Mouse (Mus musculus) layer of hippocampus, adult 11-12 months (tissue): ENCODE results near the gene Chrnb1.

Experiments
- DNase-seq: peaks from one replicate; pipeline ENCODE4 v3.0.0; 2022; ENCODE audit warnings: low spot score

The Chrnb1 gene

GRCm38 (mm10) chr11:69804652-69804940 is 8.9 kb upstream of the Chrnb1 start:
- no peak for DNase-seq

- peak; percentile 60 for DNase-seq
Measured at GRCm38 (mm10) chr11:69803786-69804651, 8.3 kb upstream of the Chrnb1 start.

GRCm38 (mm10) chr11:69803328-69803727 is 7.6 kb upstream of the Chrnb1 start:
- no peak for DNase-seq

- DNase-seq: peak; percentile 76
Measured at GRCm38 (mm10) chr11:69802648-69803105, 6.9 kb upstream of the Chrnb1 start.

GRCm38 (mm10) chr11:69801379-69801977 is 5.7 kb upstream of the Chrnb1 start, which contains the start of gene Fgf11:
Fgf11 (minus strand) TSS chr11:69801857.
- no peak for DNase-seq

GRCm38 (mm10) chr11:69800392-69801197 is 4.9 kb upstream of the Chrnb1 start:
- peak; percentile 47 for DNase-seq

- DNase-seq: no peak
Measured at GRCm38 (mm10) chr11:69800138-69800391, 4.3 kb upstream of the Chrnb1 start.

GRCm38 (mm10) chr11:69799394-69800137 is 3.8 kb upstream of the Chrnb1 start:
- no peak for DNase-seq

- DNase-seq: no peak
Measured at GRCm38 (mm10) chr11:69797924-69798323, 2.2 kb upstream of the Chrnb1 start.

- no peak for DNase-seq
Measured at GRCm38 (mm10) chr11:69795983-69796435, 266 bp upstream of the Chrnb1 start.

- no peak for DNase-seq
Measured at GRCm38 (mm10) chr11:69793429-69793828, 2.3 kb downstream of the Chrnb1 start.

- DNase-seq: no peak
Measured at GRCm38 (mm10) chr11:69791420-69791819, 4.3 kb downstream of the Chrnb1 start.

GRCm38 (mm10) chr11:69789431-69789830 is 6.3 kb downstream of the Chrnb1 start:
- DNase-seq: no peak

GRCm38 (mm10) chr11:69787306-69787705 is 8.4 kb downstream of the Chrnb1 start:
- DNase-seq: no peak

- no peak for DNase-seq
Measured at GRCm38 (mm10) chr11:69784793-69785272, 10.9 kb downstream of the Chrnb1 start.

- DNase-seq: no peak
Measured at GRCm38 (mm10) chr11:69781828-69782227, 13.9 kb downstream of the Chrnb1 start.

GRCm38 (mm10) chr11:69778985-69779384 is 16.8 kb downstream of the Chrnb1 start:
- DNase-seq: no peak

- DNase-seq: no peak
Measured at GRCm38 (mm10) chr11:69778258-69778982, 17.3 kb downstream of the Chrnb1 start.

GRCm38 (mm10) chr11:69777504-69778257 is 18.1 kb downstream of the Chrnb1 start:
- no peak for DNase-seq

- DNase-seq: no peak
Measured at GRCm38 (mm10) chr11:69776488-69776887, 19.3 kb downstream of the Chrnb1 start.

- no peak for DNase-seq
Measured at GRCm38 (mm10) chr11:69775716-69776115, 20.0 kb downstream of the Chrnb1 start.
